8 mouse cellular contexts compared by ENCODE assay signal in genomic region chr19:42128052-42128740, GRCm38 (mm10). TPM values are rescaled to one million over a fixed set of nuclear protein-coding genes. Genes with fewer than 3 reads are reported as not detected.
DNase-seq lines count a peak whose midpoint lies in the region; ATAC-seq and TF ChIP-seq lines count a peak whose summit lies in the region.

No protein-coding gene starts in this region.

- H3K4me2 ChIP-seq in lung, embryonic 14.5 days: peak overlapping the region; percentile 98
- H3K4me2 ChIP-seq in embryonic facial prominence, embryonic 13.5 days: peak overlapping the region; percentile 94
- peak overlapping the region; percentile 99 for H3K4me2 ChIP-seq in intestine, embryonic 14.5 days (ENCODE audit: low read length)

- H3K9me3 ChIP-seq in lung, embryonic 14.5 days (ENCODE audit: low read depth, low read length): no peaks in the 10 kb centered on the region
- no peaks in the 10 kb centered on the region for H3K9me3 ChIP-seq in embryonic facial prominence, embryonic 13.5 days
- H3K9me3 ChIP-seq in intestine, embryonic 14.5 days (ENCODE audit: control insufficient read depth, low read length): no peaks in the 10 kb centered on the region

- H3K27me3 ChIP-seq in lung, embryonic 14.5 days (ENCODE audit: insufficient read depth, low read length): no peaks in the 10 kb centered on the region
- no peaks in the 10 kb centered on the region for H3K27me3 ChIP-seq in embryonic facial prominence, embryonic 13.5 days
- no peaks in the 10 kb centered on the region for H3K27me3 ChIP-seq in intestine, embryonic 14.5 days (replicated peaks; ENCODE audit: control insufficient read depth, insufficient read depth, low read length)

- H3K9ac ChIP-seq in lung, embryonic 14.5 days: peak overlapping the region; percentile 80
- H3K9ac ChIP-seq in embryonic facial prominence, embryonic 13.5 days: peak overlapping the region; percentile 92
- peak overlapping the region; percentile 76 for H3K9ac ChIP-seq in intestine, embryonic 14.5 days (ENCODE audit: low read length)

- ATAC-seq in lung, embryonic 14.5 days (ENCODE audit: insufficient read depth): no peak; the same call in 1 of the 2 replicates
- 0 out of 2 replicates have a peak, but pooled peaks have one; percentile 1 for ATAC-seq in embryonic facial prominence, embryonic 13.5 days (ENCODE audit: insufficient number of reproducible peaks, insufficient read depth, low FRiP score, low TSS enrichment, low read depth)
- ATAC-seq in intestine, embryonic 14.5 days (replicated peaks; ENCODE audit: low FRiP score, low TSS enrichment, low read depth): peak; percentile 34; the same call in 1 of the 2 replicates

- peaks cover 19% of the 10 kb centered on the region for H3K36me3 ChIP-seq in lung, embryonic 14.5 days (ENCODE audit: insufficient read depth)
- H3K36me3 ChIP-seq in embryonic facial prominence, embryonic 13.5 days: peaks cover 21% of the 10 kb centered on the region
- peaks cover 18% of the 10 kb centered on the region for H3K36me3 ChIP-seq in intestine, embryonic 14.5 days (ENCODE audit: control insufficient read depth, insufficient read depth, low read length)

- peaks cover 10% of the 10 kb centered on the region; the same call in 1 of the 2 replicates for H3K4me1 ChIP-seq in lung, embryonic 14.5 days (ENCODE audit: insufficient read depth)
- H3K4me1 ChIP-seq in embryonic facial prominence, embryonic 13.5 days: peaks cover 53% of the 10 kb centered on the region
- peaks cover 12% of the 10 kb centered on the region for H3K4me1 ChIP-seq in intestine, embryonic 14.5 days (replicated peaks; ENCODE audit: control insufficient read depth, insufficient read depth, low read length)

- H3K4me3 ChIP-seq in lung, embryonic 14.5 days (ENCODE audit: low read depth, low read length): peak overlapping the region; percentile 66
- peak overlapping the region; percentile 69 for H3K4me3 ChIP-seq in embryonic facial prominence, embryonic 13.5 days
- peak overlapping the region; percentile 59 for H3K4me3 ChIP-seq in intestine, embryonic 14.5 days (ENCODE audit: low read depth, low read length)

- TF ChIP-seq CTCF in lung, embryonic 14.5 days (IDR thresholded peaks at IDR 0.05; ENCODE audit: low read depth): no peak

- WGBS in lung, embryonic 14.5 days: 4% methylated on average over 23 of the region's 23 CpGs
- 7% methylated on average over 23 of the region's 23 CpGs for WGBS in embryonic facial prominence, embryonic 13.5 days
- WGBS in intestine, embryonic 14.5 days: 6% methylated on average over 23 of the region's 23 CpGs

- peak; percentile 31 for DNase-seq in lung, embryonic 14.5 days
- no peak for DNase-seq in lung, postnatal 10 days
- no peak for DNase-seq in intestine, embryonic 14.5 days (ENCODE audit: low spot score)
- DNase-seq in naive thymus-derived CD4-positive, alpha-beta T cell, adult 2 months (ENCODE audit: low read depth): peak; percentile 51
- no peak for DNase-seq in urinary bladder, adult 18-20 months (ENCODE audit: low spot score in 2 of 2)
- DNase-seq in spleen, postnatal 36 days (ENCODE audit: low spot score in 2 of 2): no peak
- DNase-seq in thymus, postnatal 10 days (ENCODE audit: low spot score in 2 of 2): no peak

- H3K27ac ChIP-seq in lung, embryonic 14.5 days (ENCODE audit: low read depth): peak overlapping the region; percentile 89
- peak overlapping the region; percentile 93 for H3K27ac ChIP-seq in embryonic facial prominence, embryonic 13.5 days
- peak overlapping the region; percentile 83 for H3K27ac ChIP-seq in intestine, embryonic 14.5 days (ENCODE audit: low read depth)

RNA-seq across cellular contexts. Expression of gene Avpi1, which starts 0.7 kb away (rescaled TPM):
- 44.3 and 51.6 TPM in 2 replicates for polyA plus RNA-seq in lung, embryonic 14.5 days (2014; fragmentation: Nextera tagmentation; extraction: Ambion mirVana)
- 29.8 and 35.5 TPM in 2 replicates for polyA plus RNA-seq in embryonic facial prominence, embryonic 13.5 days (2015; fragmentation: Nextera tagmentation; extraction: Ambion mirVana)
- 33.6 and 35.2 TPM in 2 replicates for polyA plus RNA-seq in intestine, embryonic 14.5 days (2014; fragmentation: Nextera tagmentation; extraction: Ambion mirVana)

RNA-seq across cellular contexts. Expression of gene Marveld1, which starts 19.0 kb away (rescaled TPM):
- polyA plus RNA-seq in lung, embryonic 14.5 days (2014; fragmentation: Nextera tagmentation; extraction: Ambion mirVana): 18.6 and 25.4 TPM in 2 replicates
- 11.6 and 13.3 TPM in 2 replicates for polyA plus RNA-seq in embryonic facial prominence, embryonic 13.5 days (2015; fragmentation: Nextera tagmentation; extraction: Ambion mirVana)
- polyA plus RNA-seq in intestine, embryonic 14.5 days (2014; fragmentation: Nextera tagmentation; extraction: Ambion mirVana): 10.1 and 10.3 TPM in 2 replicates

RNA-seq across cellular contexts. Expression of gene Zfyve27, which starts 35.6 kb away (rescaled TPM):
- polyA plus RNA-seq in lung, embryonic 14.5 days (2014; fragmentation: Nextera tagmentation; extraction: Ambion mirVana): 15.2 and 16.8 TPM in 2 replicates
- 25.7 and 27.6 TPM in 2 replicates for polyA plus RNA-seq in embryonic facial prominence, embryonic 13.5 days (2015; fragmentation: Nextera tagmentation; extraction: Ambion mirVana)
- 17.5 TPM in 2 replicates for polyA plus RNA-seq in intestine, embryonic 14.5 days (2014; fragmentation: Nextera tagmentation; extraction: Ambion mirVana)

RNA-seq across cellular contexts. Expression of gene Pi4k2a, which starts 37.9 kb away (rescaled TPM):
- polyA plus RNA-seq in lung, embryonic 14.5 days (2014; fragmentation: Nextera tagmentation; extraction: Ambion mirVana): 32.8 and 34.3 TPM in 2 replicates
- 24.9 and 27.4 TPM in 2 replicates for polyA plus RNA-seq in embryonic facial prominence, embryonic 13.5 days (2015; fragmentation: Nextera tagmentation; extraction: Ambion mirVana)
- 23.5 and 32.0 TPM in 2 replicates for polyA plus RNA-seq in intestine, embryonic 14.5 days (2014; fragmentation: Nextera tagmentation; extraction: Ambion mirVana)

RNA-seq across cellular contexts. Expression of gene Morn4, which starts 42.0 kb away (rescaled TPM):
- 24.8 and 25.0 TPM in 2 replicates for polyA plus RNA-seq in lung, embryonic 14.5 days (2014; fragmentation: Nextera tagmentation; extraction: Ambion mirVana)
- polyA plus RNA-seq in embryonic facial prominence, embryonic 13.5 days (2015; fragmentation: Nextera tagmentation; extraction: Ambion mirVana): 34.0 and 41.2 TPM in 2 replicates
- polyA plus RNA-seq in intestine, embryonic 14.5 days (2014; fragmentation: Nextera tagmentation; extraction: Ambion mirVana): 24.2 and 26.7 TPM in 2 replicates

Comparison
In these comparisons a context has a peak if more than half of its experiments do, and no peak if none do; other contexts are left out.
1. DNase-seq: peak in lung, embryonic 14.5 days (single experiment) and naive thymus-derived CD4-positive, alpha-beta T cell, adult 2 months (single experiment); none in lung, postnatal 10 days (single experiment), intestine, embryonic 14.5 days (single experiment), urinary bladder, adult 18-20 months (0 of 2), spleen, postnatal 36 days (0 of 2) and thymus, postnatal 10 days (0 of 2).
2. Peak in every context shown above with its lines, with median percentiles within 50 percentile points of each other: H3K27ac ChIP-seq, H3K4me2 ChIP-seq, H3K4me3 ChIP-seq and H3K9ac ChIP-seq.